Mouse (Mus musculus): ENCODE results near the gene Olfr839-ps1.

Olfr839-ps1 gene

GRCm38 (mm10) chr9:19177212-19177611 is at the start of gene Olfr839-ps1:
Olfr839-ps1 (minus strand) TSS chr9:19177312.
- no peak for DNase-seq

GRCm38 (mm10) chr9:19136017-19136416 is 41.1 kb downstream of the Olfr839-ps1 start, which contains the start of gene Olfr837:
Olfr837 (plus strand) TSS chr9:19136317.
- no peak for DNase-seq

GRCm38 (mm10) chr9:19120082-19120481 is 57.0 kb downstream of the Olfr839-ps1 start, which contains the start of gene Olfr836:
Olfr836 (plus strand) TSS chr9:19120382.
- no peak for DNase-seq
